Mouse (Mus musculus) heart, embryonic 13.5 days (tissue): ENCODE measurements around the gene Itga11. TPM values are rescaled to one million over a fixed set of nuclear protein-coding genes. Genes with fewer than 3 reads are reported as not detected.
A peak's percentile ranks its signal among the peaks of the same experiment; 100 is the strongest.

Experiments used
- ATAC-seq: fragments of 200-750 bp; cut with Nextera tagmentation; 2 replicates; pipeline ENCODE4 v1.8.0; 2017; ENCODE audit warnings: moderate TSS enrichment; ENCODE audit not compliant: insufficient number of reproducible peaks, low FRiP score, low TSS enrichment; ENCODE audit errors: extremely low read depth
- H3K27ac ChIP-seq: fragments of 300-500 bp; sonication (generic); replicated peaks from 2 replicates; pipeline ENCODE4 v1.5.1; 2015; ENCODE audit warnings: moderate library complexity, mild to moderate bottlenecking, inconsistent platforms
- H3K27me3 ChIP-seq: fragments of 300-500 bp; sonication (generic); replicated peaks from 2 replicates; pipeline ENCODE4 v1.6.1; 2015; ENCODE audit warnings: mild to moderate bottlenecking, inconsistent platforms
- H3K36me3 ChIP-seq: fragments of 300-500 bp; sonication (generic); 2 replicates; pipeline ENCODE4 v1.6.1; 2015; ENCODE audit warnings: mild to moderate bottlenecking, inconsistent platforms
- H3K4me1 ChIP-seq: fragments of 300-500 bp; sonication (generic); 2 replicates; pipeline ENCODE4 v1.6.1; 2015; ENCODE audit warnings: inconsistent platforms
- H3K4me2 ChIP-seq: fragments of 300-500 bp; sonication (generic); 2 replicates; pipeline ENCODE4 v1.6.1; 2015; ENCODE audit warnings: inconsistent platforms, mild to moderate bottlenecking, moderate library complexity
- H3K4me3 ChIP-seq: fragments of 300-500 bp; sonication (generic); 2 replicates; pipeline ENCODE4 v1.5.1; 2015; ENCODE audit warnings: moderate library complexity, mild to moderate bottlenecking, inconsistent platforms
- H3K9ac ChIP-seq: fragments of 300-500 bp; sonication (generic); 2 replicates; pipeline ENCODE4 v1.6.1; 2015; ENCODE audit warnings: inconsistent platforms, mild to moderate bottlenecking, moderate library complexity
- H3K9me3 ChIP-seq: fragments of 300-500 bp; sonication (generic); 2 replicates; pipeline ENCODE4 v1.6.1; 2016; ENCODE audit warnings: inconsistent platforms
- WGBS: fragments of 180-500 bp; shearing (Covaris S2); methylation state at CpG from one replicate; pipeline ENCODE4 v1.1.7; 2015; ENCODE audit warnings: mixed read lengths; 5-methylcytosine and 5-hydroxymethylcytosine counted together
- polyA plus RNA-seq: library from polyadenylated mRNA; unstranded; fragments of >200 nt; fragmentation: Nextera tagmentation; extraction: Ambion mirVana; gene quantifications from 2 replicates; pipeline ENCODE4 v1.2.1, GENCODE M21; 2015

Itga11 gene
- polyA plus RNA-seq, 1 experiment from 2014 or later: 0.83 TPM

- peaks cover 32% of the 10 kb centered on the region for H3K4me1 ChIP-seq
- H3K4me2 ChIP-seq: peak overlapping the region; percentile 99
- peak overlapping the region; percentile 87 for H3K4me3 ChIP-seq
- H3K9ac ChIP-seq: peak overlapping the region; percentile 94
- H3K36me3 ChIP-seq: 0 out of 2 replicates have a peak, but pooled peaks cover 2% of the 10 kb centered on the region
- 17% methylated on average over 8 of the region's 8 CpGs for WGBS
- H3K9me3 ChIP-seq: no peaks in the 10 kb centered on the region
- no peak for ATAC-seq
- H3K27me3 ChIP-seq: no peaks in the 10 kb centered on the region
- no peak overlapping the region for H3K27ac ChIP-seq
Measured at GRCm38 (mm10) chr9:62810095-62810494, 132.5 kb downstream of the Itga11 start.

- peak overlapping the region; percentile 94 for H3K9ac ChIP-seq
Measured at GRCm38 (mm10) chr9:62810543-62811515, 133.2 kb downstream of the Itga11 start.

DNA sequence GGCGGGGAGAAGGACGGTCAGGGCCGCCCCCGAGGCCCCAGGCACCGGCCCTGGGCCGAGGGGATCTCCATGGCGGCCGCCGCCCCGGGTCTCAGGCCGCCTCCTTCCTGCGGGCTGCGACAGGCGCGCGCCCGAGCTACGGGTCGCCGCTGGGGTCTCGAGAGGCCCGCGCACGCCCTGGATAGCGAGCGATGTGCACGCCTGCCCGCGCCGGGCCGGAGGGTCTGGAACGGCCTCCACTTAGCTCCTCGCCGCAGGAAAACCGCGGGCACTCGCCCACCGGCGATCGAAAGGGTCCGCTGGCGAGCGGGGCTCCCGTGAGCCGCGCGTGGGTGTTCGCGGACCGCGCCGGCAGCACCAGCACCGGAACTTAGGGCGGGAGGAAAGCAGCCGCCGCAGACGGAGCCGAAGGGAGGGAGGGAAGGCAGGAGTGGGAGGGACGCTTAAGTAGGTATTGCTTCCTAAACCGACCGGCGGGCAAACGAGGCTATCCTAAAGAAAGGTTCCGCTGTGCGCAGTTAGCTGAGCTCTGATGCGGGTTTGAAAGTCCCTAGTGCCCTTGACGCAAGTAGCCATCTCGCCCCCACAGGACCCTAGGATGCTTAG, 134.0 kb downstream of the Itga11 start, which contains the start of gene Fem1b:
Gene Fem1b (minus strand): TSS at position 419 of the 606 bp plus-strand sequence.
- ATAC-seq: peak; percentile 81
- H3K9ac ChIP-seq: peak within 1 kb of the TSS; percentile 94
- H3K27ac ChIP-seq: peak within 1 kb of the TSS; percentile 96
- 0 out of 2 replicates have a peak, but pooled peaks cover 2% of the 10 kb centered on the region for H3K36me3 ChIP-seq
- H3K27me3 ChIP-seq: no peaks in the 10 kb centered on the region
- H3K9me3 ChIP-seq: no peaks in the 10 kb centered on the region
- H3K4me3 ChIP-seq: peak within 1 kb of the TSS; percentile 87
- peak within 1 kb of the TSS; percentile 99 for H3K4me2 ChIP-seq
- WGBS: under 1% methylated on average over 68 of the region's 68 CpGs
- H3K4me1 ChIP-seq: peaks cover 38% of the 10 kb centered on the region

More at GRCm38 (mm10) chr9:62810543-62811515, 133.2 kb downstream of the Itga11 start:
- WGBS: under 1% methylated on average over 58 of the region's 58 CpGs
- ATAC-seq: peak; percentile 47; the same call in 1 of the 2 replicates
- no peaks in the 10 kb centered on the region for H3K27me3 ChIP-seq
- peak overlapping the region; percentile 99 for H3K4me2 ChIP-seq
- H3K4me1 ChIP-seq: peaks cover 32% of the 10 kb centered on the region
- H3K36me3 ChIP-seq: 0 out of 2 replicates have a peak, but pooled peaks cover 2% of the 10 kb centered on the region
- H3K9me3 ChIP-seq: no peaks in the 10 kb centered on the region
- H3K4me3 ChIP-seq: peak overlapping the region; percentile 87
- peak overlapping the region; percentile 96 for H3K27ac ChIP-seq

DNA sequence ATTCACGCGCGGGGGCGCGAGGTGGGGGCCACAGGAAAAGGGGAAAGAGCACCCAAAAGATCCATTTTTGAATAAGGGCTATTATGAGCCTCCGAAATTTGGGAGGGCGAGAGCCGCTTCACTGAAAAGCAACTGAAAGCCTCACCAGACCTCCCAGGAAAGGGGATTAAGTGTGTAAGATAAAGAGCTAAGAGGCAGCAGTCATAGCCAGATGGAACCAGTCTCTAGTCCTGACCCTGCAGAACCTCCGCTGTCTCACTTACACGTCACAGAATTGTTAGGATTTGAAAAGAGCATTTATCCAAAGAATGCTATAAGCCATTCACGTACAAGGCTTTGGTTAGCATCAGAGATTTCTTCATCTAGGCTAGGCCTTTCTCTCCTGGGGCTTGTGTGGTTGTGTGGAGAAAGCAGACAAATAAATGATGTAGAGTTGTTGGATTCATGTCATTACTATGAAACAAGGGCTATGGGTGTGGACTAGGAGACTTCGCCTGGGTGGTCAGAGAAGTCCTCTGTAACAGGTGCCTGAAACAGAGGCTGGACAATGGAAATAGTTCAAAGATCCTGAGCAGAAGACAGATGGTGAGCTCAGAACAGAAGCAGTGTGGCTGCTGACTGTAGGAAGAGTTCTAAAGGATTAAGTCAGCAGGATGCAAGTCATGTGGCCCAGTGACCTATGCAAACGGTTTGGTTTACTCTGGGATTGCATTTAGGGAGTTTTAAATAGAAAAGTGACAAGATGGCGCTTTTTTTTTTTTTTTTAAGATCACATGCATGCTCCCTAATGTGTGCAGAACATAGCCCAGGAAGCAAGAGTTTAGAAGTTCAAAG, 134.8 kb downstream of the Itga11 start:
- no peak for ATAC-seq
- Histone ChIP-seq H3K36me3 (0 out of 2 replicates have a peak, but pooled peaks cover 2% of the 10 kb centered on the region), H3K9me3 (no peaks in the 10 kb centered on the region), H3K4me3 (peak overlapping the region; percentile 87), H3K27ac (peak overlapping the region; percentile 96), H3K9ac (peak overlapping the region; percentile 94), H3K27me3 (no peaks in the 10 kb centered on the region), H3K4me2 (peak overlapping the region; percentile 99), H3K4me1 (peaks cover 46% of the 10 kb centered on the region)
- WGBS: 12% methylated on average over 14 of the region's 14 CpGs

- no peak overlapping the region for H3K4me2 ChIP-seq
- H3K4me3 ChIP-seq: no peak overlapping the region
- H3K27me3 ChIP-seq: no peaks in the 10 kb centered on the region
- no peaks in the 10 kb centered on the region for H3K36me3 ChIP-seq
- 64% methylated on average over 2 of the region's 2 CpGs for WGBS
- H3K27ac ChIP-seq: no peak overlapping the region
- no peaks in the 10 kb centered on the region for H3K9me3 ChIP-seq
- no peak overlapping the region for H3K9ac ChIP-seq
- H3K4me1 ChIP-seq: peaks cover 43% of the 10 kb centered on the region
- no peak for ATAC-seq
Measured at GRCm38 (mm10) chr9:62814751-62815150, 137.1 kb downstream of the Itga11 start.

- no peaks in the 10 kb centered on the region for H3K36me3 ChIP-seq
- no peaks in the 10 kb centered on the region for H3K27me3 ChIP-seq
- H3K27ac ChIP-seq: peak overlapping the region; percentile 75
- WGBS: 61% methylated on average over 9 of the region's 9 CpGs
- H3K4me2 ChIP-seq: peak overlapping the region; percentile 43
- peaks cover 34% of the 10 kb centered on the region for H3K4me1 ChIP-seq
- H3K9me3 ChIP-seq: no peaks in the 10 kb centered on the region
- H3K9ac ChIP-seq: peak overlapping the region; percentile 59; the same call in 1 of the 2 replicates
- H3K4me3 ChIP-seq: 0 out of 2 replicates have a peak overlapping the region, but pooled peaks have one; percentile 11
- ATAC-seq: no peak
Measured at GRCm38 (mm10) chr9:62816323-62817098, 138.9 kb downstream of the Itga11 start.

GRCm38 (mm10) chr9:62817099-62817571, 139.5 kb downstream of the Itga11 start:
- peak overlapping the region; percentile 75 for H3K27ac ChIP-seq
- no peaks in the 10 kb centered on the region for H3K9me3 ChIP-seq
- 0 out of 2 replicates have a peak overlapping the region, but pooled peaks have one; percentile 11 for H3K4me3 ChIP-seq
- peaks cover 34% of the 10 kb centered on the region for H3K4me1 ChIP-seq
- H3K27me3 ChIP-seq: no peaks in the 10 kb centered on the region
- WGBS: 41% methylated on average over 12 of the region's 12 CpGs
- no peak for ATAC-seq
- H3K4me2 ChIP-seq: peak overlapping the region; percentile 43
- H3K36me3 ChIP-seq: no peaks in the 10 kb centered on the region
- H3K9ac ChIP-seq: peak overlapping the region; percentile 59

DNA sequence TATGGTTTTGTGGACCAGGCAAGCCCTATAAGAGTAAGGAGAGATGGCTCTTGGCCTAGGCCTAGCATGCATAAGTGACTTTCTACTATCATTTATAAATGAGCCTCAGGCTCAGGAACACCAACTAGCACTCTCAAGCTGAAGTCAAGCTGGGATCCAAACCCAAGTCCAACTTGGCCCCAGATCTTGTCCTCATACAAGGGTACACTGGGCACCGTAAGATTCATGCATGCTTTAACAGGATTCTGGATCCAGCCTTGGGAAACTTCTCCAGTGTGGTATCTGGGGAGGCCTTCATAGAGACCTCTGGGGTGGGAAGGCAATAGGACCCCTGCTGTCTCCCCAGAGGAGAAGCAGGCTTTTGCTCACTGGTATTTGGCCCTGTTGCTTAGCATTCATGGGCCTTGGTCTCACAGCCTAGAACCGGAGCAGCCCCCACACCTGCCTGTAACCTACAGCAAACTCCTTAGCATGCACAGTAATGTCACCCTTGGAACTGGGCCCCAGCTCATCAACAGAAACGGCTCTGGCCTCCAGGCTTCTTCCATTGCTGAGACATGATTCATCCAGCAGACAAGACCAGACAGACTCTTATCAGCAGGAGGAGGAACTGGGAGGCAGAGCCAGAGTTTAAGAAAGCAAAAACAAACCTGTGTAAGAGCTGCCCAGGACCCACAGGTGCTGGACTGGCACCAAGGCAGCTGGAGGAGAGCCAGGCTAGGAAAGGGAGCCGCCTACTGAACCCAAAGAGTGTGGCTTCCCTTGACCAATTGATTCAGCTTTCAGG, 140.4 kb downstream of the Itga11 start:
- no peak overlapping the region for H3K4me3 ChIP-seq
- peaks cover 26% of the 10 kb centered on the region for H3K4me1 ChIP-seq
- H3K9me3 ChIP-seq: no peaks in the 10 kb centered on the region
- no peak overlapping the region for H3K9ac ChIP-seq
- ATAC-seq: no peak
- H3K27me3 ChIP-seq: no peaks in the 10 kb centered on the region
- H3K27ac ChIP-seq: peak overlapping the region; percentile 75
- H3K4me2 ChIP-seq: no peak overlapping the region
- 59% methylated on average over 4 of the region's 4 CpGs for WGBS
- H3K36me3 ChIP-seq: no peaks in the 10 kb centered on the region

DNA sequence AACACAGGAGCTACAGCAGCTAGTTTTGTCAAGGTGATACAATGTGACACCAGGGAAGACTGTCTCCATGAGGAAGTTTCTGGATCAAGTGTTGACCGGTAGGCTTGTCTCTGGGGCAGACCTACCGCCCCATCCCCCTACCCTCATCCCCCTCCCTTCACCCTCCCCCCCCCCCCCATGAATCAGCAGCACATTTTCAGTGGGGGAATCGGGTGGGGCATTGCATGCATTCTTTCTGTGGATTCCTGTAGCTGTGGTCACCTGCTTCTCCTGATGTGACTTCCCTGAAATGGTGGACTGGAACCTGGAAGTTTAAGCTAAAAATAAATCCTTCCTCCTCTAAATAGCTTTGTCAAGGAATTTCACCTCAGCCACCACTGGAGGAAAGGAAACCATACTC, 141.9 kb downstream of the Itga11 start:
- Histone ChIP-seq H3K4me3 (no peak overlapping the region), H3K27ac (no peak overlapping the region), H3K9ac (no peak overlapping the region), H3K9me3 (no peaks in the 10 kb centered on the region), H3K4me2 (no peak overlapping the region), H3K36me3 (no peaks in the 10 kb centered on the region), H3K4me1 (peaks cover 26% of the 10 kb centered on the region), H3K27me3 (no peaks in the 10 kb centered on the region)
- no peak for ATAC-seq
- 58% methylated on average over 3 of the region's 3 CpGs for WGBS
